Mouse (Mus musculus) ovary, postnatal 14 days (tissue): ENCODE results near the gene Ugt1a7c.
"Not testable (repeated sequence)": the region's sequence is repeated elsewhere in the genome, so short reads cannot be mapped to it uniquely, and the experiment has no call there.

ENCODE experiments used
- DNase-seq: peaks from one replicate; pipeline ENCODE4 v3.0.0; 2022; ENCODE audit warnings: low spot score

The Ugt1a7c gene

DNA sequence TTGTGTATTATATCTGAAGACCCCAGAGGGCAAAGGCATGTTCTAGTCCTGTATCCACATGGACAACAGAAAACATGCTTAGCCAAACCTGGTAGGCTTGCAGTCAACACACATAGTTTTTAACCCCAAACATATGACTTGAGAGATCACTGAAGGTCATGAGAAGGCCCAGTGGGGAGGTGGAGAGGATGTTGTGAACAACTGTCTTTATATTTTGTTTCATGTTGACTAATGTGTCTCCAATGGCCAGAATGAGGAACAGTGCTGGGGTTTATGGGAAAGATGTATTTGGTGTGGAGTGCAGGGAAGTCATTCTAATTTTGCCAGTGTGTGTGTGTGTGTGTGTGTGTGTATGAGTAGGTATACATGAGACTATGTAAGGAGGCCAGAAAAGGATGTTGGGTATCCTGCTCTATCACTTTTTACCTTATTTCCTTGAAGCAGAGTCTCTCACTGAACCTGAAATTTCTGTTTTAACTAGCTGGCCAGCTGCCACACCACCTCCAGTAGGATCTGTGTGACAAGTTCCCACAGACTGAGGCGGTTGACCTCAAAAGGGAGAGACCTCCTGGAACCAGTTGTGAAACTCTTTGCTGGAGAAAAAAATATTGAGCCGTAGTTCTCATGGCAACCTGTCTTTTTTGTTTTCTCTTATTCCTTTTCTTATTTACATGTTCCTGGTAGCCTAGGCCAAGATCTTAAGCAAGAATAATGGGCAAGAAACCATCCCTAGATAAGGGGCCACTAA is 129.3 kb downstream of the Ugt1a7c start:
- peak; percentile 15 for DNase-seq

- not testable (repeated sequence) for DNase-seq
Observed at GRCm38 (mm10) chr1:88225301-88225700, 130.4 kb downstream of the Ugt1a7c start.

- no peak for DNase-seq
Observed at GRCm38 (mm10) chr1:88225741-88226140, 130.9 kb downstream of the Ugt1a7c start.

GRCm38 (mm10) chr1:88226670-88227379 is 132.0 kb downstream of the Ugt1a7c start, which contains the start of gene Mroh2a:
Mroh2a (plus strand) TSS chr1:88226986.
- DNase-seq, result no peak

- DNase-seq, result no peak
Observed at GRCm38 (mm10) chr1:88227482-88227881, 132.6 kb downstream of the Ugt1a7c start.

DNA sequence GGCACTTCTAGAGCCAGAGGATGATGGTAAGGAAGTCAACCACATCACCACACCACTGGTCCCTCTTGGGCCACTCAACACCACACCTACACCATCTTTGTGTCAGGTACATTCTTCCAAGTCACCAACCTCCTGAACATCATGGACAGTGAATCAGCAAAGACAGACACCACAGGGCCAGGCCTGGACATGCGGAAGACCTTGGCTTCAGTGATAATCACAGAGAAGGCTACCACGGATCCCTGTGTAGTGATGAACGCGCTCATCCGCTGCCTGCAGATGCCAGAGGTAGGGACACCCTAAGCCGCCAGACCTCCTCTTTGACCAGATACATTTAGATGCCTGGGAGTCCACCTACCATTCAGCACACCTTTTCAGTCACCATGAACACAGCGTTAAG is 133.3 kb downstream of the Ugt1a7c start:
- DNase-seq, result no peak

GRCm38 (mm10) chr1:88229566-88229965 is 134.7 kb downstream of the Ugt1a7c start:
- no peak for DNase-seq

- DNase-seq, result no peak
Observed at GRCm38 (mm10) chr1:88229986-88230385, 135.1 kb downstream of the Ugt1a7c start.

DNA sequence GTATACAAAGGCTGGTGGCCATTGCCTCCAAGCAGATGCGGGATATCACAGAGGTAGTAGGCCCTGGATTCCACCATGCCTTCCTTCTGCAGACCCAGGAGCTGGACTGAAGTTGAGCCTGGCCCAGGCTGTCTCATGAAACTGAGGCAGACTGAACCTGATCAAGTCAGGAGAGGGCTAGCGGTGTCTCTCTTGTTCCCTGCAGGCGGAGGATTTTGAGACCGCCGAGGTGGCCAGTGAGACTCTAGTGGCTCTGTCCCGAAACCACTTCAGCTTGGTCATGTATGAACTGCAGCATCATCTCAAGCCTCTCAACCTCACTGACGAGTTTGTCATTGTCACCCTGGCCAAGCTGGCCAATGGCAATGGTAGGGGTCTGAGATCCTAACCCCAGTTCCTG is 135.6 kb downstream of the Ugt1a7c start:
- DNase-seq, result no peak

GRCm38 (mm10) chr1:88230981-88231802 is 136.3 kb downstream of the Ugt1a7c start:
- no peak for DNase-seq

DNA sequence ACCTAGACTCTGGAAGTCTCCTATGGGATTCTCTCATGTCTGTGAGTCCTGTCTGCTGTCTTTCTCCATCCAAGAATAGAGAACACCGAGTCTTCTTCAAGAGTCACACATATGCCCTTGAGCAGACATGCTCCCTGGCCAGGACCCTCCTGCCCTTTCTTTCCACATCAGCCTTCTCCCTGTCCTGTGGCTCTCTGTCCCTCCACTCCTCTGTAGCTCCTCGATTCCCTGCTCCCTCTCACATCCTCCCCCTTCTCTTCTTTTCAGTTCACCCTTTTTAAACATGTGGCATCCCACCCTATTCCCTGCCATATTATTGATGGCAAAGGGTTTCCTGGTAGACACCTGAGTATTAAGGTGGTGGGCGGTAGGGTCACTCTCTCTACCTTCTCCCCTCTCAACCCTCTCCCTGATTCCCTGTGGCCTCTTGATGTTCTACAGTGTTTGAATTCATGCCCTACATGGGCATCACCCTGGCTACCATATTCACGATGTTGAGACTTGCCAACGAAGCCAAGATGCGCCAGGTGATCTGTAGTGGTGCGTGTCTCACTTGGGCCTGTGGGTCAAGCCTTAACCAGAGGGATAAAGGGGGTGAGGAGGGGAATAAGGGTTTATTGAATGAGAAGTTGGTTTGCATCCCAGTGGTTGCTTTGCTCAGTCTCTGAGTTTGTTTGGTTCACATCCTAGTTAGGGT is 137.1 kb downstream of the Ugt1a7c start:
- DNase-seq, result no peak

DNA sequence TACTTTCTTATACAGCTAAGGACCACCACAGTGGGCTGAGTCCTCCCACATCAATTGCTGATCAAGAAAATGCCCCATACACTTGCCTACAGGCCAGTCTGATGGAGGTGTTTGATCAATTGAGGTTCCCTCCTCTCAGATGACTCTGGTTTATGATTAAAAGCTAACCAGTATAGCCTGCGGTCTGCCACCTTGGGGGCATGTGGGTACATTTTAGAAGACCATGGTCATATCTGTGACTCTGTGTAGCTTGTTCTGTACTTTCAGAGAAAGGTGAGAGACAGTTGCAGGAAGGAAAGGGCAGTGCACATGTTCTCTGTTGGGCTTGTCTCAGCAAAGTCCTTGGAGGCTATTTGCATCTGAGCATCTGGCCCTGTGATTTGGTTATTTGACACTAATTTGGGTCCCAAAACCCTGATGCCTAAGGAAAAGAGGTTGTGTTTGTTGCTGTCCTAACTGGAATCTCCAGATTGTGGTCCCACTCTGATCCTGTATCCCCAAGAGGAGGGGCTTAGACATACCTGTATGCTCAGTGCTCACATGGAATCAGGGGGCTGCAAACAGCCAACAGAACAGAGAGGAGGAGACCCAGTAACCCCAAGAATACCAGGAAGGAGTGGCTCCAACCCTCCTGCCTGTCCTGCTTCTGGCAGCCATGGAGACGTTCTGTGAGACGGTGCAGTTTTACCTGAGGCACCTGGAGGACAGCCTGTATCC is 138.0 kb downstream of the Ugt1a7c start:
- DNase-seq, result no peak

DNA sequence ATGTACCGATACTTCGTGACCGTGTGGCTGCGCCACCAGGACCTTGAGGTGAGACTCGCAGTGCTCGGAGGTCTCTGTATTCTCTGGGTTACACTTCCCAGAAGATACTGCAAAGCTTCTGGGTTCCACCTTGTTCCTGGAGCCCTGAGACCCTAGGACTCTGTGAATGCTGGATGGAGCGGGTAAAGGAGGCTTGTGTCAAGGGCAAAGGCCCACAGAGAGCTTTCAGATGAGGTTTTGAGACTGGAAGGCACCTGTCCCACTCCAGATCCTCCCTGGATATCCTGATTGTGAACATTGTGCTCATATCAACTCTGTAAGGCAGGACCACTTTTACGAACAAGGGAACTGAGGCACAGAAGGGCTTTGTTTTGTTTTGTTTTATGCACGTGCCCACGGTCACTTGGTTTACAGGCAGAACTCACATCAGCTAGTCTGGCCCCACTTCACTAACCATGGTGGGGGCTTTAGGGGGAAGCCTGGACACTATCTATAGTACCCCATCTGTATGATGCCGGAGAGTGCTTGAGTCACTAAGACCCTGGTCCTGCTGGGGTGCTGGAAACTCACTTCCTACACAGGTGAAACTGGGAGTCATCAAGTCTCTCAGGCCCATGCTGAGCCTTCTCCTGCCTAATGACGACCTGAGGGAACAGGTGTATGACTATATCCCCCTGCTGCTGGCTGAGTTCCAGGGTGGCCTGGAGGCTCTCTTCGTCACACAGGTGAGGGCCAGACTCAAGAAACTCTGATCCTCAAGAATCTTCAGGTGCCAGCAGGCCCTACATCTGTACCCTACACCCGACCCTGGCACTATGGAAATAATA is 138.8 kb downstream of the Ugt1a7c start:
- DNase-seq, result no peak

DNA sequence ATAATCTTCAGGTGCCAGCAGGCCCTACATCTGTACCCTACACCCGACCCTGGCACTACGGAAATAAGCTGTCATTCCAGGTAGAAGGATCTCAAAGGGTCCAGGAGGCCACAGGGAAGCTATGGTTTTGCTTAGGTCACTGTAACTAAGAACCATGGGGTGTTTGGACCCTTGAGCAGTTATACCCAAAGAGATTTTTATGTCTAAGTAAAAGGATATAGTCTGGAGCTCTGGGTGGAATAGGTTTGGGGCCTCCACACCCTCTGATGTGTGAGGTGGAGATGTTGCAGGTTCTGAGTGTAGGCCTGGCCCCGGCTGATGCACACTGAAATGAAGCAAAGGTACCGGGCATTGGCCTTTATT is 139.4 kb downstream of the Ugt1a7c start:
- no peak for DNase-seq

DNA sequence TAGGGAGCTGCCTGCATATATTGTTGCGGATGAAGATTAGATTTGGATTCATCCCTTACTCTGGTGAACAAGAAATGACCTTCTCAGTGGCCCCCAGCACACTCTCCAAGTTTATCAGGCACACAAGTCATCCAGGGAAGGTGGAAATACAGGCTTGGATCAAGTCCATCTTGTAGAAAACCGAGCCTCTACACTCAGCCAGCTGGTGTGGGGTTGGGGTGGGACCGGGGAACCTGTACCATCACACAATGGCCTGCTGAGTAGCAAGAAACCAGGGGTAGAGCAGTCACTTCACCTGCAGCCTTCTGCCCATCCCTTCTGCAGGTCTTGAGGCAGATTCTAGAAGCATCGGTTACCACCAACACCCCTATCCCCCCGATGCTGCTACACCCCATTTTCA is 139.8 kb downstream of the Ugt1a7c start:
- DNase-seq, result no peak

- DNase-seq, result no peak
Observed at GRCm38 (mm10) chr1:88235046-88235893, 140.4 kb downstream of the Ugt1a7c start.

- DNase-seq, result no peak
Observed at GRCm38 (mm10) chr1:88235894-88236415, 141.1 kb downstream of the Ugt1a7c start.

GRCm38 (mm10) chr1:88237311-88237710 is 142.4 kb downstream of the Ugt1a7c start:
- no peak for DNase-seq

- no peak for DNase-seq
Observed at GRCm38 (mm10) chr1:88238771-88239170, 143.9 kb downstream of the Ugt1a7c start.
